Mouse (Mus musculus): ENCODE data around the gene Plekhm2.

Gene Plekhm2

GRCm38 (mm10) chr4:141664799-141665198 lies at the start of gene Plekhm2:
Gene Plekhm2, minus strand, starts transcription at chr4:141664899.
- DNase-seq (ENCODE audit: low read depth, low spot score), result no peak

GRCm38 (mm10) chr4:141713598-141714142 lies 49.0 kb upstream of the Plekhm2 start:
- no peak for DNase-seq (ENCODE audit: low read depth, low spot score)

DNA sequence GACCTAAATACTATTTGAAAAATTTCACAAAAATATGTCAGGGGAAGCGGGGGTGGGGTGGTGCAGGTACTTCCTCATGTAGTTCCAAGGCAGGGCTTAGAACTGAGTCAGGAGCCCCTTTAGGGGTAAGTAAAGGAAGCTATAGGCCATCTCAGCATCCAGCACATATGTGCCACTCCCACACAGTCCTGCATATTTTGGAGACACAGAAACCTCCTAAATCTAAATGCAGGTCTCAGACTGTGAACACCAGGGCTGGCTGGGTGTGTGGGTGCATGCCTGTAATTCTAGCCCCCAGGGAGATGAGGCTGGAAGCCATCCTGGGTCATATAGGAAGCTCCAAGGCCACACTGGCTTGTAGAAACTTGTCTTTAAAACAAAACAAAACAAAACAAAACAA lies 46.6 kb upstream of the Plekhm2 start:
- DNase-seq (ENCODE audit: low read depth, low spot score), result no peak

DNA sequence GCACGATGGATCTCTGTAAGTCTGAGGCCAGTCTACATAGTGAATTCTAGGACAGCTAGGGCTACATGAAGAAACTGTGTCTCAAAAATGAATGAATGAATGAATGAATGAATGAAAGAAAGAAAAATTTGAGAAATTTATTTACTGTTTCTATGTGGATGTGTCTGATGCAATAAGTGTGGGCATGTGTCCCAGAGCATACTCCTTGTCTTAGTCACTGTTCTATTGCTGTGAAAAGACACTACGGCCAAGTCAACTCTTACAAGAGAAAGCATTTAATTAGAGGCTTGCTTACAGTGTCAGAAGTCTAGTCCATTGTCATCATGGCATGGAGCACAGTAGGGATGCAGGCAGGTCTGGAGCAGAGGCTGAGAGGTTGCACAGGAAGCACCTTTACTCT lies 44.3 kb upstream of the Plekhm2 start:
- peak; percentile 77 for DNase-seq (ENCODE audit: low read depth, low spot score)

GRCm38 (mm10) chr4:141708005-141708404 lies 43.3 kb upstream of the Plekhm2 start:
- peak; percentile 11 for DNase-seq (ENCODE audit: low read depth, low spot score)

GRCm38 (mm10) chr4:141705331-141705730 lies 40.6 kb upstream of the Plekhm2 start:
- DNase-seq (ENCODE audit: low read depth, low spot score), result no peak

DNA sequence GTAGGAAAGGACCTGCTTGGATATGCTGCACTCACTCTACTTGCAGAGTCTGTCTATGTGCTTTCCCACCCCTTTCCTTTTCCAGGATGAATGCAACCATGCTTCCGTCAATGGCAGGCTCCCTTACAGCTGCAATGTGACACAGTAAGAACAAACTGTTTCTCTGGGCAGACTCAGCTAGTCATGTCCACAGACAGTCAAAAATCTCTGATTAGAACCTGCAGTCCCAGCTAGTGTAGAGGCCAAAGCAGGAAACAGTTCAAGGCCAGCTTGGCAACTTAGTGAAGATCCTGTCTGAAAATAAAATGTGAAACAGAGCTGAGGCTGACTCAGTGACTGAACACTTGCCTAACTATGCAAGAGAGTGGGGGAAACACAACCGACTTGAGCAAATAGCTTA lies 39.9 kb upstream of the Plekhm2 start:
- DNase-seq (ENCODE audit: low read depth, low spot score), result no peak

DNA sequence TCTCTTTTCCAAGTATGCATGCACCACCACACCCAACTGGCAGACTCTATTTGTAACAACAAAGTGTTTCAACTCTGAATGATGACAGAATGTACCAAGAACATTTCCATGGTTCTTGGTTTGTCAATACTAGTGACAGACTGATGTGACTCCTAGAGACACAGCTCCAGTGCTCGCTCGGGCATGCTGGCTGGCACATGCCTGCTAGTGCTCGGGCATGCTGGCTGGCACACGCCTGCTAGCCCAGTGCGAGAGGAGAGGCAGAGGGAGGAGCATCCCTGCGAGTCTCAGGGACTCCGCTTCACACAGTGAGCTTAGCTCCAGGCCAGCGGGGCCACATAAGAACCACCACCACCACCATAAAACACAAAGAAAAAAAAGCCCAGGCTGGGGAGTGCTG lies 30.0 kb upstream of the Plekhm2 start:
- DNase-seq (ENCODE audit: low read depth, low spot score), result no peak

GRCm38 (mm10) chr4:141688505-141688904 lies 23.8 kb upstream of the Plekhm2 start:
- DNase-seq (ENCODE audit: low read depth, low spot score), result no peak

DNA sequence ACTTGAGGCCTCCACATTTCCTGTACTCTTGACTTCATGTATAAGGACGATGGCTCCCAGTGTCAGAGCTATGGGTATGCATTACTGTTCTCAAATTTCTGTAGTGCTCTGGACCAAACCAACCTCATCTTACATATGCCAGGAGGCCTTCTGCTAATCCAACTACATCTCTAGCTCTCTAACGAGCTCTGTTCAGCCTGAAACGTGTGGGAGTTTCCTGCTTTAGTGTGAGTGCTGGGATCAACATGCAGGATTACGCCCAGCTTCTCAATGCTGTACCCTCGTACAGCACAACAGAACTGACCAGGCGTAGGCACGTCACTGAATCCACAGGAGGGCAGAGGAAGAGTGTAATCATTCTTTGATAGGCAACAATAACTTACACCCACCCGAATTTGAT lies 21.8 kb upstream of the Plekhm2 start:
- DNase-seq (ENCODE audit: low read depth, low spot score), result no peak

- DNase-seq (ENCODE audit: low read depth, low spot score), result no peak
Measured at GRCm38 (mm10) chr4:141686093-141686492, 21.4 kb upstream of the Plekhm2 start.

DNA sequence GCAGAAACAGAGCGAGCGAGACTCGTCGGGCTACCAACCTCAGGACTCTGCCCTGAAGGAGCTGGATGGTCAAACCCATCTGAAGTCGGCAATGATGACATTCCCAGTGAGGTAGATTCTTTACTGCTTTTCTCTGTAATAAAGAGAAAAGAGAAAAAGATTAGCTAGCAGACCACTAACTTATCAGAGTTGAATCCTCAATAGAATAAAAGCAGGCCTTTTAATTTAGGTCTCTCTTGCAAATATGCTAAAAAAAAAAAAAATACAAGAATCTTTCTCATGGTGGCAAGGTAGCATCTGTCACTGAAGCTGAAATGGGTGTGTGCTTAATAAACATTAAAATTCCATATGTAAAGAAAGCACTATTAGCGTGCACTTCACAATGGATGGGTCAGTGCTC lies 20.8 kb upstream of the Plekhm2 start, which contains the start of gene Rsc1a1:
Gene Rsc1a1, minus strand, starts transcription at position 101 of the 400 bp plus-strand sequence.
- no peak for DNase-seq (ENCODE audit: low read depth, low spot score)

DNA sequence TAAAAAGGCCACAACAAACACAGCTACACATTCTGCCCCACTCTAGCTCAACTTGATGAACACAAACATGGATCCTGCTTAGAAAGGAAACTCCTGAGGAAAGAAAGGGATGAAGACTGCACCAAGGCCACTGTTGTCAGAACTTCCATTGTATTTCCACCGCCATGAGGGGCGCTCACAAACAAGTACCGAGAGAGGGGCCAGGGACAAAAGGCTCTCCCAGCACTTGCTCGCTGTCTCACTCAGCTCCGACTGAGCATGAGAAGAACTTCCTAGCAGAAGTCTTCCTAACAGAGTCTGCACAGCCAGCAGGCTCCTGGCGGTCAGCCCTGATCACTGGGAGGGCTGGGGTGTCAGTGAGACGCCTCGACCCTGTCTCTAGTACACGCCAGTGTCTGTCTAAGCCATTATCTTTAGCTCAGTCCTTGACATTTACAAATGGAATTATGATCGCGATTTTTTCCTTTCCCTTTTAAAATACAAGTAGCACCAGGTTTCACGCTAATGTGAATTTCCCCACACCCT lies 18.1 kb upstream of the Plekhm2 start:
- no peak for DNase-seq (ENCODE audit: low read depth, low spot score)

DNA sequence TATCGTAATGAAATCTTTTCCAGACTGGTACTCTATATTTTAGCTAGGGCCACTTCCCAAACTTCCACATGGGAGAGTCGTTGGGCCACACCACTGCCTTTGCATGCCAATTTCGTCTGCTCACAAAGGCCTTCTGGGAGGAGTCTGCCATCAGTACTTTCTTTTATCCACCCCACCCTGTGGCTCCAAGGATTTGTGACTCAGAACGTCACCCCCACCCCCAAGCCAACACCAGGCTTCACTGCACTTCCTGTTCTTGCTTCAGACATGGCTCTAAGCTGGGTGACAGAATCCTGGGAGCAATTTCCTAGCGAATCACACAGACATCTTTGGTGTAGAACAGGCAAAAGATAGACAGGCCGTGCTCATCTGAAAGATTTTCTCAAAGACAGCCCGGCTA lies 17.1 kb upstream of the Plekhm2 start:
- peak; percentile 83 for DNase-seq (ENCODE audit: low read depth, low spot score)

- DNase-seq (ENCODE audit: low read depth, low spot score), result no peak
Measured at GRCm38 (mm10) chr4:141680892-141681291, 16.2 kb upstream of the Plekhm2 start.

GRCm38 (mm10) chr4:141679016-141679415 lies 14.3 kb upstream of the Plekhm2 start:
- DNase-seq (ENCODE audit: low read depth, low spot score), result no peak

DNA sequence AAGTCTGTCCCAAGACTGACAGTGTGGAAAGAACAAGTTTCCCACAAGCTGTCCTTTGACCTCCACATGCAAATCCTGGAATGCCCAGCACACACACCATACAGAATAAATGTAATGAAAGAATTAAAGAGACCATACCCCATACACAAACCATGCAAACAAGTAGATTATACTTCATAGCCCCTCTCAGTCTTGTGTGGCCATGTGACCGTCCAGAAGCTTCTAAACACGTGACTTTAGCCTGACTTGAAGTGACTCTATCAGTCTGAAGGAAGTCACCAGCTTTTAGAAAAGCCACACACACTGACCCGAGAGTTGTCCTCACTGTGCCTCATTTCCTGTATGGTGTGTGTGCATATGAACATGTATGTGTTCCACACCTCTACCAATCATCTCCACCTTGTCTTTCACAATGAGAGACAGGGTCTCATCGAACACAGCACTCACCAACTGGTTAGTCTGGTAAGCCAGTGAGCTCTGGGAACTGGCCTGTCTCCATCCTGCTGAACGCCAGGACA lies 11.8 kb upstream of the Plekhm2 start:
- no peak for DNase-seq (ENCODE audit: low read depth, low spot score)

GRCm38 (mm10) chr4:141672325-141672724 lies 7.6 kb upstream of the Plekhm2 start:
- DNase-seq (ENCODE audit: low read depth, low spot score), result no peak

- DNase-seq (ENCODE audit: low read depth, low spot score), result peak; percentile 58
Measured at GRCm38 (mm10) chr4:141671389-141671788, 6.7 kb upstream of the Plekhm2 start.

GRCm38 (mm10) chr4:141669898-141670712 lies 5.4 kb upstream of the Plekhm2 start:
- DNase-seq (ENCODE audit: low read depth, low spot score), result peak; percentile 89

DNA sequence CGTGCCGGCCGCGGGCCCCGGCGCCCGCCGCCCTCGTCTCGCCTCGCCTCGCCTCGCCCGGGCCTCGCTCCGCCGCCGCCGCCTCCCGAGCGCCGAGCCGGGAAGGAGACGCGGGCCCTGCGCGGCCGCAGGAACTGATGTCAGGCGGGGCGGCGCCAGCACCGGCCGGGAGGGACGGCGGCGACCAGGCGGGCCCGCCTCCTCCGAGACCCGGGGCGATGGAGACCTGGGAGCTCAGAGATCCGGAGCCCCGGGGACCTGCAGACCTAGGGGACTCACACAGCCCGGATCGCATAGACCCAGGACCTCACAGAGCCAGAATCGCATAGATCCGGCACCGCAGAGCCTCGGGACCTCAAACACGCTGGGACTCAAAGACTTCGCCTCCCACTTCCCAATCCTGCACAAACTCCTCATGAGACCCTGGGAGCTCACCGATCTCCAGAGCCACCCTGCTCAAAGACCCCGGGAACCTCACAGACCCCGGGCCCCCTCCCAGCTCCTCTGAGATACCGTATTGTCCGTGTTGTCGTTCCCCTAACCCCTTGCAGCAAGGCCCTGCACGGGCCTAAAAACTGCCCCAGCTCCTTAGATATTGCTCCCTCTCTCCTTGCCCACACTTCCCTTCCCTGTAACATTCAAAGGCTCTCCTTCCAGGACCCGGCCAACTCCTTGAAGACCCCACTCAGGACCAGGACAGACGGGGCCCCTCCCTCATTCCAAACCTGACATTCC lies 521 bp downstream of the Plekhm2 start:
- DNase-seq (ENCODE audit: low read depth, low spot score), result peak; percentile 51

Data from 3T3-L1 (cell line).